Mouse (Mus musculus): ENCODE measurements around the gene Dtwd1.
"Not testable (repeated sequence)": the region's sequence is repeated elsewhere in the genome, so short reads cannot be mapped to it uniquely, and the experiment has no call there.

DNA sequence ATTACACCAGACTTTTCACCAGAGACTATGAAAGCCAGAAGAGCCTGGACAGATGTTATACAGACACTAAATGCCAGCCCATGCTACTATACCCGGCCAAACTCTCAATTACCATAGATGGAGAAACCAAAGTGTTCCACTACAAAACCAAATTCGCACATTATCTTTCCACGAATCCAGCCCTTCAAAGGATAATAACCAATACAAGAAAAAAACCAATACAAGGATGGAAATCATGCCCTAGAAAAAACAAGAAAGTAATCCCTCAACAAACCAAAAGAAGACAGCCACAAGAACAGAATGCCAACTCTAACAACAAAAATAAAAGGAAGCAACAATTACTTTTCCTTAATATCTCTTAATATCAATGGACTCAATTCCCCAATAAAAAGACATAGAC is 62.9 kb downstream of the Dtwd1 start, which contains the start of gene Gm17555:
- not testable (repeated sequence) for TF ChIP-seq CTCF, EP300 (IDR thresholded peaks at IDR 0.05; ENCODE audit: low read depth)

Data from liver, postnatal 0 days (tissue).